Mouse (Mus musculus) heart, adult 18-20 months (tissue): ENCODE results near the gene Kcng1. TPM values are rescaled to one million over a fixed set of nuclear protein-coding genes. Genes with fewer than 3 reads are reported as not detected.

Source experiments
- total RNA-seq, 2 experiments: library from RNA; stranded (reverse); gene quantifications; 2 replicates each; pipeline ENCODE4 v1.2.3; 2021

Kcng1 gene
- total RNA-seq, 2 experiments from 2014 or later = not detected

Other genes starting within 250 kb of the Kcng1 start
- gene Pard6b, start 200.7 kb downstream of the Kcng1 start, total RNA-seq = 1 to 10 TPM; 1.7 to 2.6 TPM
- gene Adnp, start 74.6 kb downstream of the Kcng1 start, total RNA-seq = 10 to 100 TPM; 29.3 to 29.4 TPM
- gene Gm20716, start 51.4 kb downstream of the Kcng1 start, total RNA-seq = 10 to 100 TPM; 14.2 to 21.2 TPM
- 10 to 100 TPM; 79.1 to 87.3 TPM for gene Dpm1, start 51.1 kb downstream of the Kcng1 start, total RNA-seq
- gene Mocs3, start 51.1 kb downstream of the Kcng1 start, total RNA-seq = 1 to 10 TPM; 8.4 to 9.4 TPM